ENCODE assay signal across 10 mouse cellular contexts in genomic region chr13:72629806-72630205, GRCm38 (mm10). TPM values are rescaled to one million over a fixed set of nuclear protein-coding genes. Genes with fewer than 3 reads are reported as not detected.
DNase-seq lines count a peak whose midpoint lies in the region; ATAC-seq and TF ChIP-seq lines count a peak whose summit lies in the region.
"Had no signal": no experiment of that assay in that cellular context is flagged by ENCODE, and none has a peak within 500 bp of the region (broad histone marks: within the 10 kb centered on the region; RNA-seq: fewer than 3 reads in every experiment).

No protein-coding gene starts in this region.

- DNase-seq in heart, adult 9 months (ENCODE audit: low spot score in 2 of 2): no peak
- peak; percentile 33 for DNase-seq in adipocyte (ENCODE audit: low spot score)
- peak; percentile 46 for DNase-seq in hindbrain, embryonic 14.5 days (ENCODE audit: low spot score)
- no peak for DNase-seq in retina, postnatal 1 day
- DNase-seq in right cerebral cortex, adult 18-20 months: no peak
- no peak for DNase-seq in right cerebral cortex, postnatal 10 days (ENCODE audit: low spot score in 2 of 2)

- H3K9ac ChIP-seq in heart, embryonic 12.5 days: peak overlapping the region; percentile 77
- H3K9ac ChIP-seq in hindbrain, embryonic 14.5 days: peak overlapping the region; percentile 76
- H3K9ac ChIP-seq: liver, embryonic 15.5 days had no signal

- peak overlapping the region; percentile 61; the same call in 1 of the 2 replicates for H3K27ac ChIP-seq in heart, embryonic 12.5 days (ENCODE audit: poor library complexity, severe bottlenecking)
- H3K27ac ChIP-seq in hindbrain, embryonic 14.5 days: peak overlapping the region; percentile 88
- H3K27ac ChIP-seq: heart, adult 2 months; liver, embryonic 15.5 days had no signal

- no peaks in the 10 kb centered on the region for H3K9me3 ChIP-seq in heart, embryonic 12.5 days (replicated peaks)
- no peaks in the 10 kb centered on the region for H3K9me3 ChIP-seq in hindbrain, embryonic 14.5 days (ENCODE audit: control insufficient read depth, low read length)
- H3K9me3 ChIP-seq: liver, embryonic 15.5 days had no signal

- peaks cover 32% of the 10 kb centered on the region for H3K4me1 ChIP-seq in heart, embryonic 12.5 days (replicated peaks)
- peaks cover 12% of the 10 kb centered on the region; the same call in 1 of the 2 replicates for H3K4me1 ChIP-seq in hindbrain, embryonic 14.5 days (replicated peaks; ENCODE audit: control insufficient read depth, insufficient read depth, low read length)

- H3K27me3 ChIP-seq in heart, embryonic 12.5 days (replicated peaks): peaks cover 79% of the 10 kb centered on the region
- H3K27me3 ChIP-seq in hindbrain, embryonic 14.5 days (ENCODE audit: control insufficient read depth, insufficient read depth, low read length): peaks cover 42% of the 10 kb centered on the region
- no peaks in the 10 kb centered on the region for H3K27me3 ChIP-seq in myocyte (ENCODE audit: control insufficient read depth, insufficient read depth, insufficient read length)

- no peak for TF ChIP-seq POLR2A in myocyte (IDR thresholded peaks at IDR 0.05; ENCODE audit: insufficient read length, low read depth)

- peak overlapping the region; percentile 65 for H3ac ChIP-seq in myocyte (ENCODE audit: control insufficient read depth, insufficient read length)

- no peaks in the 10 kb centered on the region for H3K36me3 ChIP-seq in heart, embryonic 12.5 days
- H3K36me3 ChIP-seq in hindbrain, embryonic 14.5 days (replicated peaks; ENCODE audit: control insufficient read depth, insufficient read depth): 0 out of 2 replicates have a peak, but pooled peaks cover 9% of the 10 kb centered on the region
- peaks cover 14% of the 10 kb centered on the region for H3K36me3 ChIP-seq in myocyte (ENCODE audit: control insufficient read depth, insufficient read depth)
- H3K36me3 ChIP-seq: liver, embryonic 15.5 days had no signal

- no peak for ATAC-seq in heart, embryonic 12.5 days (ENCODE audit: insufficient number of reproducible peaks, low FRiP score)
- ATAC-seq in hindbrain, embryonic 14.5 days (ENCODE audit: low FRiP score): no peak

- peak overlapping the region; percentile 62 for H3K4me3 ChIP-seq in heart, embryonic 12.5 days
- peak overlapping the region; percentile 65 for H3K4me3 ChIP-seq in hindbrain, embryonic 14.5 days (replicated peaks; ENCODE audit: low read length)
- H3K4me3 ChIP-seq in myocyte: peak overlapping the region; percentile 42

- WGBS in heart, embryonic 12.5 days: 3% methylated on average over 13 of the region's 13 CpGs
- 2% methylated on average over 13 of the region's 13 CpGs for whole genome bisulfite sequencing in hindbrain, embryonic 14.5 days

- peak overlapping the region; percentile 77 for H3K4me2 ChIP-seq in heart, embryonic 12.5 days
- H3K4me2 ChIP-seq in hindbrain, embryonic 14.5 days (replicated peaks): peak overlapping the region; percentile 66
- H3K4me2 ChIP-seq in myocyte (ENCODE audit: low read depth): peak overlapping the region; percentile 58

- peaks cover 9% of the 10 kb centered on the region for H3K79me2 ChIP-seq in myocyte (ENCODE audit: control insufficient read depth, insufficient read depth)

TF ChIP-seq in myocyte, 11 proteins besides CTCF, POLR2A, EP300 and RAD21:
- TF ChIP-seq TCF3 (IDR thresholded peaks at IDR 0.05; ENCODE audit: insufficient read length, low read depth) (no peak), E2F4 (IDR thresholded peaks at IDR 0.05; ENCODE audit: insufficient read depth) (no peak), MYOD1 (IDR thresholded peaks at IDR 0.05; ENCODE audit: control insufficient read depth in 1 of 3, insufficient read length in 2 of 3, low read depth in 2 of 3) (no peak), MAX (IDR thresholded peaks at IDR 0.05; ENCODE audit: low read depth) (no peak)

RNA-seq across cellular contexts. Expression of gene Irx2, which starts 1.2 kb away (rescaled TPM):
- 15.3 and 15.5 TPM in 2 replicates for polyA plus RNA-seq in heart, embryonic 12.5 days (2016; fragmentation: Nextera tagmentation; extraction: Ambion mirVana)
- 23.4 and 31.8 TPM in 2 replicates for polyA plus RNA-seq in hindbrain, embryonic 14.5 days (2014; fragmentation: Nextera tagmentation; extraction: Ambion mirVana)
- 4.4 TPM for polyA plus RNA-seq in myocyte (2012; fragmentation: generic; extraction: Trizol)
- polyA plus RNA-seq: liver, embryonic 15.5 days had no signal

Comparison
In these comparisons a context has a peak if more than half of its experiments do, and no peak if none do; other contexts are left out.
1. DNase-seq: peak in adipocyte (single experiment) and hindbrain, embryonic 14.5 days (single experiment); none in heart, adult 9 months (0 of 2), retina, postnatal 1 day (single experiment), right cerebral cortex, adult 18-20 months (single experiment) and right cerebral cortex, postnatal 10 days (0 of 2).
2. Peak in every context shown above with its lines, with median percentiles within 50 percentile points of each other: H3K4me2 ChIP-seq and H3K4me3 ChIP-seq.